In the genomic region with DNA sequence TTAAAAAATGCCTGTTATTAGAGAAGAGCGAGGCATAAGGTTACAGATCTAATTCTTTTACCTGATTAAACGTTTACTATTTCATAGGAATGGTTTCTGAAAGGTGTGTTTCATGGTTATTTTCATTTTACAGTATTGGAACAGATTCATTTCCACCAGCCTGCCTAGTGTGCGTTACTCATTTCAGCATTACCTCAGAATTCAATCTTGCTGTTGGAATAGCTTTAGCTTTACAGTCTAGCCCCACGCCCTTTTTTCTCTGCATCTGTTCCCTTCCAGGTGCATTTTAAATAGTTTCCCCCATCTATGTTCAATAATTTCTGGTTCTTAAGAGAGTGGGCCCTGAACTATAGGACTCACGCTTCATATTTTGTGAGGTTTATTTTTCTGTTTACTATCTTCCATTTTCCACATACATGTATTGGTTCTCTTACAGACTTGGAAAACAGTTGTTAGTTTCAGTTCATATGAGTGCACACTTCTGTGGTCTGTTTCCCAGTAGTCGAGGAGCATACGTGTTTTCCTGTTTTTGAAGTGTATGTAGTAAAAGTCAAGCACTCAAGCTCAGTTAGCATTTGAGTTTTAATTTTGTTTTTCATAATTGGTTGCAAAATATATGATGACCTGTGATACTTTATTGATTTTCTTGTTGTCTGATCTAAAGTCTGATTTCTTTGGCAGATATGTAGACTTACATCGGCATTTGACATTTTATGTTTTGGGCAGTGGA, we compare ENCODE assay signal across 10 mouse cellular contexts. TPM values are rescaled to one million over a fixed set of nuclear protein-coding genes. Genes with fewer than 3 reads are reported as not detected.
A peak's percentile ranks its signal among the peaks of the same experiment; 100 is the strongest.
DNase-seq lines count a peak whose midpoint lies in the region; ATAC-seq and TF ChIP-seq lines count a peak whose summit lies in the region.
"Had no signal": no experiment of that assay in that cellular context is flagged by ENCODE, and none has a peak within 500 bp of the region (broad histone marks: within the 10 kb centered on the region; RNA-seq: fewer than 3 reads in every experiment).

No protein-coding gene starts in this region.

- DNase-seq in embryonic facial prominence, embryonic 10.5 days (ENCODE audit: low spot score), result no peak
- peak; percentile 9 for DNase-seq in lung, embryonic 14.5 days
- DNase-seq in lung, postnatal 0 days (ENCODE audit: low spot score), result no peak
- no peak for DNase-seq in forebrain, postnatal 0 days
- DNase-seq in adrenal gland, adult (ENCODE audit: inconsistent age in 2 of 2, low spot score in 1 of 2), result no peak
- DNase-seq in frontal cortex, adult 2 months (ENCODE audit: extremely low spot score in 1 of 2, low spot score in 1 of 2), result no peak
- DNase-seq: kidney, adult 18-20 months; lung, postnatal 36 days had no signal

- H3K27me3 ChIP-seq in embryonic facial prominence, embryonic 12.5 days, result no peaks in the 10 kb centered on the region
- no peaks in the 10 kb centered on the region for H3K27me3 ChIP-seq in embryonic facial prominence, embryonic 10.5 days (replicated peaks; ENCODE audit: low read depth, poor library complexity, severe bottlenecking)
- no peaks in the 10 kb centered on the region for H3K27me3 ChIP-seq in lung, embryonic 14.5 days (ENCODE audit: insufficient read depth, low read length)
- H3K27me3 ChIP-seq in lung, postnatal 0 days (replicated peaks; ENCODE audit: insufficient read depth, low read length), result no peaks in the 10 kb centered on the region
- H3K27me3 ChIP-seq in forebrain, postnatal 0 days (ENCODE audit: insufficient read depth, low read length), result no peaks in the 10 kb centered on the region
- no peaks in the 10 kb centered on the region for H3K27me3 ChIP-seq in neural tube, embryonic 14.5 days (ENCODE audit: control insufficient read depth, insufficient read depth, low read length)

- H3K9me3 ChIP-seq in embryonic facial prominence, embryonic 12.5 days, result no peaks in the 10 kb centered on the region
- H3K9me3 ChIP-seq in embryonic facial prominence, embryonic 10.5 days, result no peaks in the 10 kb centered on the region
- no peaks in the 10 kb centered on the region for H3K9me3 ChIP-seq in lung, embryonic 14.5 days (ENCODE audit: low read depth, low read length)
- H3K9me3 ChIP-seq in lung, postnatal 0 days (ENCODE audit: low read length), result no peaks in the 10 kb centered on the region
- no peaks in the 10 kb centered on the region for H3K9me3 ChIP-seq in forebrain, postnatal 0 days (ENCODE audit: low read length)
- no peaks in the 10 kb centered on the region for H3K9me3 ChIP-seq in neural tube, embryonic 14.5 days (ENCODE audit: control insufficient read depth, low read length)

- TF ChIP-seq EP300 in lung, postnatal 0 days (IDR thresholded peaks at IDR 0.05), result no peak

- H3K27ac ChIP-seq in embryonic facial prominence, embryonic 12.5 days, result peak overlapping the region; percentile 72; the same call in 1 of the 2 replicates
- no peak overlapping the region for H3K27ac ChIP-seq in embryonic facial prominence, embryonic 10.5 days (replicated peaks)
- no peak overlapping the region for H3K27ac ChIP-seq in lung, embryonic 14.5 days (ENCODE audit: low read depth)
- no peak overlapping the region for H3K27ac ChIP-seq in lung, postnatal 0 days (ENCODE audit: low read length)
- H3K27ac ChIP-seq in forebrain, postnatal 0 days (ENCODE audit: low read depth, low read length), result peak overlapping the region; percentile 29; the same call in 1 of the 2 replicates
- H3K27ac ChIP-seq in neural tube, embryonic 14.5 days (ENCODE audit: low read depth, low read length), result peak overlapping the region; percentile 44; the same call in 1 of the 2 replicates

- no peak overlapping the region for H3K4me3 ChIP-seq in embryonic facial prominence, embryonic 12.5 days
- no peak overlapping the region for H3K4me3 ChIP-seq in embryonic facial prominence, embryonic 10.5 days
- H3K4me3 ChIP-seq in lung, embryonic 14.5 days (ENCODE audit: low read depth, low read length), result no peak overlapping the region
- no peak overlapping the region for H3K4me3 ChIP-seq in lung, postnatal 0 days (ENCODE audit: low read depth, low read length)
- H3K4me3 ChIP-seq in forebrain, postnatal 0 days (ENCODE audit: low read depth, low read length), result no peak overlapping the region
- no peak overlapping the region for H3K4me3 ChIP-seq in neural tube, embryonic 14.5 days (ENCODE audit: low read depth, low read length)

- H3K9ac ChIP-seq in embryonic facial prominence, embryonic 12.5 days, result no peak overlapping the region
- no peak overlapping the region for H3K9ac ChIP-seq in lung, embryonic 14.5 days
- H3K9ac ChIP-seq in lung, postnatal 0 days (replicated peaks; ENCODE audit: low read depth), result no peak overlapping the region
- no peak overlapping the region for H3K9ac ChIP-seq in forebrain, postnatal 0 days
- H3K9ac ChIP-seq in neural tube, embryonic 14.5 days (replicated peaks; ENCODE audit: low read depth, low read length), result no peak overlapping the region

- H3K4me1 ChIP-seq in embryonic facial prominence, embryonic 12.5 days, result peaks cover 26% of the 10 kb centered on the region
- peaks cover 21% of the 10 kb centered on the region for H3K4me1 ChIP-seq in embryonic facial prominence, embryonic 10.5 days
- no peaks in the 10 kb centered on the region for H3K4me1 ChIP-seq in lung, embryonic 14.5 days (ENCODE audit: insufficient read depth)
- no peaks in the 10 kb centered on the region for H3K4me1 ChIP-seq in lung, postnatal 0 days (ENCODE audit: insufficient read depth, low read depth, low read length)
- H3K4me1 ChIP-seq in forebrain, postnatal 0 days (ENCODE audit: insufficient read depth), result peaks cover 20% of the 10 kb centered on the region; the same call in 1 of the 2 replicates
- H3K4me1 ChIP-seq in neural tube, embryonic 14.5 days (ENCODE audit: control insufficient read depth, insufficient read depth, low read length), result peaks cover 10% of the 10 kb centered on the region; the same call in 1 of the 2 replicates

- ATAC-seq in embryonic facial prominence, embryonic 12.5 days (ENCODE audit: insufficient number of reproducible peaks, insufficient read depth, low FRiP score, low TSS enrichment), result no peak
- no peak for ATAC-seq in lung, embryonic 14.5 days (ENCODE audit: insufficient read depth)
- no peak for ATAC-seq in lung, postnatal 0 days
- ATAC-seq in forebrain, postnatal 0 days, result no peak
- no peak for ATAC-seq in neural tube, embryonic 14.5 days (ENCODE audit: low read depth)

- 71% methylated on average over 8 of the region's 8 CpGs for WGBS in embryonic facial prominence, embryonic 12.5 days
- WGBS in embryonic facial prominence, embryonic 10.5 days, result 81% methylated on average over 8 of the region's 8 CpGs
- WGBS in lung, embryonic 14.5 days, result 54% methylated on average over 8 of the region's 8 CpGs
- 57% methylated on average over 8 of the region's 8 CpGs for WGBS in lung, postnatal 0 days
- WGBS in forebrain, postnatal 0 days, result 70% methylated on average over 8 of the region's 8 CpGs
- WGBS in neural tube, embryonic 14.5 days, result 77% methylated on average over 8 of the region's 8 CpGs

- no peak for TF ChIP-seq CTCF in lung, embryonic 14.5 days (IDR thresholded peaks at IDR 0.05; ENCODE audit: low read depth)
- no peak for TF ChIP-seq CTCF in lung, postnatal 0 days (IDR thresholded peaks at IDR 0.05)
- no peak for TF ChIP-seq CTCF in forebrain, postnatal 0 days (IDR thresholded peaks at IDR 0.05; ENCODE audit: low read depth)

- H3K4me2 ChIP-seq in embryonic facial prominence, embryonic 12.5 days (replicated peaks), result no peak overlapping the region
- peak overlapping the region; percentile 35; the same call in 1 of the 2 replicates for H3K4me2 ChIP-seq in lung, embryonic 14.5 days
- no peak overlapping the region for H3K4me2 ChIP-seq in lung, postnatal 0 days (replicated peaks; ENCODE audit: low read depth, low read length)
- peak overlapping the region; percentile 30; the same call in 1 of the 2 replicates for H3K4me2 ChIP-seq in forebrain, postnatal 0 days (ENCODE audit: low read depth)
- peak overlapping the region; percentile 20; the same call in 1 of the 2 replicates for H3K4me2 ChIP-seq in neural tube, embryonic 14.5 days (ENCODE audit: low read depth, low read length)

- no peaks in the 10 kb centered on the region for H3K36me3 ChIP-seq in embryonic facial prominence, embryonic 12.5 days
- H3K36me3 ChIP-seq in embryonic facial prominence, embryonic 10.5 days (replicated peaks), result no peaks in the 10 kb centered on the region
- no peaks in the 10 kb centered on the region for H3K36me3 ChIP-seq in lung, embryonic 14.5 days (ENCODE audit: insufficient read depth)
- H3K36me3 ChIP-seq in lung, postnatal 0 days (ENCODE audit: insufficient read depth, low read length), result no peaks in the 10 kb centered on the region
- H3K36me3 ChIP-seq in forebrain, postnatal 0 days (ENCODE audit: insufficient read depth), result no peaks in the 10 kb centered on the region
- no peaks in the 10 kb centered on the region for H3K36me3 ChIP-seq in neural tube, embryonic 14.5 days (ENCODE audit: control insufficient read depth, insufficient read depth, low read length)

RNA-seq across cellular contexts. Expression of a gene that starts 32.0 kb away (rescaled TPM):
- polyA plus RNA-seq in embryonic facial prominence, embryonic 12.5 days (2016; fragmentation: Nextera tagmentation; extraction: Ambion mirVana), result 15.0 and 15.8 TPM in 2 replicates
- 6.0 and 7.8 TPM in 2 replicates for polyA plus RNA-seq in embryonic facial prominence, embryonic 10.5 days (2016; fragmentation: Nextera tagmentation; extraction: Ambion mirVana)
- polyA plus RNA-seq in lung, embryonic 14.5 days (2014; fragmentation: Nextera tagmentation; extraction: Ambion mirVana), result 10.6 and 11.6 TPM in 2 replicates
- 6.7 and 8.4 TPM in 2 replicates for polyA plus RNA-seq in lung, postnatal 0 days (2015; fragmentation: Nextera tagmentation; extraction: Ambion mirVana)
- total RNA-seq in forebrain, postnatal 0 days (2014; rRNA removed), result 33.7 and 37.5 TPM in 2 replicates
- polyA plus RNA-seq in forebrain, postnatal 0 days (2015; fragmentation: Nextera tagmentation; extraction: Ambion mirVana), result 11.0 and 11.5 TPM in 2 replicates
- 15.7 and 19.1 TPM in 2 replicates for polyA plus RNA-seq in neural tube, embryonic 14.5 days (2014; fragmentation: Nextera tagmentation; extraction: Ambion mirVana)
- 30.9 and 33.5 TPM in 2 replicates for polyA plus RNA-seq in frontal cortex, adult 2 months (2012; rRNA removed)

Comparison
In these comparisons a context has a peak if more than half of its experiments do, and no peak if none do; other contexts are left out.
1. H3K27ac ChIP-seq: peak in embryonic facial prominence, embryonic 12.5 days (single experiment), forebrain, postnatal 0 days (single experiment) and neural tube, embryonic 14.5 days (single experiment); none in embryonic facial prominence, embryonic 10.5 days (single experiment), lung, embryonic 14.5 days (single experiment) and lung, postnatal 0 days (single experiment).
2. H3K4me2 ChIP-seq: peak in lung, embryonic 14.5 days (single experiment), forebrain, postnatal 0 days (single experiment) and neural tube, embryonic 14.5 days (single experiment); none in embryonic facial prominence, embryonic 12.5 days (single experiment) and lung, postnatal 0 days (single experiment).